Mouse (Mus musculus): ENCODE data around the gene Rdh9. TPM values are rescaled to one million over a fixed set of nuclear protein-coding genes. Genes with fewer than 3 reads are reported as not detected.

Gene Rdh9
- total RNA-seq, 4 experiments from 2014 or later, result 1.7 TPM; not detected in 3

DNA sequence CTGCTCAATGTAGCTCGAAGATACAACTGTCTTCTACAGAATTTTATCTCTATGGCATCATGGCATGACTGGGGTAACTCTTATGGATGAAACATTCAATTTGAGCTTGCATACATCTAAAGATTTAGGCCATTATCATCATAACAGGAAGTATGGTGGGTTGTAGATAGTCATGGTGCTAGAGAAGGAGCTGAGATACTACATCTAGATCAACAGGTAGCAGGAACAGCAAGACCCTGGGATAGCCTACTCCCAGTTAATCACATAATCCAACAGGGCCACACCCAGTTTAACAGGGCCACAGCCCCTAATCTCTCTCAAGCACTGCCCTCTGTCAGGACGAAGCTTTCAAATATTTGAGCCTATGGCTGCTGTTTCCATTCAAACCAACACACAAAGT is 64.6 kb downstream of the Rdh9 start:
- DNase-seq (ENCODE audit: low spot score in 2 of 2), result no peak

Other genes starting within 250 kb of the Rdh9 start
- 1 to 10 TPM; 6.6 to 9.7 (median 8.4) TPM for gene Nxph4, start 241.8 kb upstream of the Rdh9 start, total RNA-seq (2022)
- gene Lrp1, start 155.2 kb upstream of the Rdh9 start, total RNA-seq (2022), result 100 to 1,000 TPM; 295 to 337 (median 306) TPM
- gene Stat6, start 133.4 kb upstream of the Rdh9 start, total RNA-seq (2022), result 10 to 100 TPM; 13.5 to 17.1 (median 15.0) TPM
- gene Nemp1, start 109.5 kb upstream of the Rdh9 start, total RNA-seq (2022), result 1 to 10 TPM; 4.7 to 6.1 (median 5.1) TPM
- 10 to 100 TPM; 36.5 to 55.0 (median 45.5) TPM for gene Nab2, start 107.8 kb upstream of the Rdh9 start, total RNA-seq (2022)
- 1 to 10 TPM in 2 of 4 experiments, under 1 TPM in 2; 0.59 to 1.2 (median 0.94) TPM for gene Myo1a, start 71.2 kb upstream of the Rdh9 start, total RNA-seq (2022)
- 10 to 100 TPM; 13.0 to 20.5 (median 16.5) TPM for gene Tac2, start 51.9 kb upstream of the Rdh9 start, total RNA-seq (2022)
- gene Zbtb39, start 36.8 kb upstream of the Rdh9 start, total RNA-seq (2022), result 10 to 100 TPM in 2 of 4 experiments, 1 to 10 TPM in 2; 9.9 to 11.4 (median 10.1) TPM
- 1 to 10 TPM; 2.0 to 3.1 (median 2.6) TPM for gene Gpr182, start 24.7 kb upstream of the Rdh9 start, total RNA-seq (2022)
- gene Rdh1, start 16.7 kb upstream of the Rdh9 start, total RNA-seq (2022), result under 1 TPM; 0.13 to 0.30 (median 0.16) TPM
- 1 to 10 TPM in 1 of 4 experiments, under 1 TPM in 2, not detected in 1; 0.72 to 1.9 (median 0.96) TPM for gene Rdh16f1, start 16.6 kb upstream of the Rdh9 start, total RNA-seq (2022)
- under 1 TPM; 0.11 to 0.49 (median 0.34) TPM for gene Rdh16, start 24.8 kb downstream of the Rdh9 start, total RNA-seq (2022)
- not detected for gene Rdh19, start 73.5 kb downstream of the Rdh9 start, total RNA-seq (2022)
- gene Rdh16f2, start 90.1 kb downstream of the Rdh9 start, total RNA-seq (2022), result not detected
- not detected for gene Rdh7, start 112.4 kb downstream of the Rdh9 start, total RNA-seq (2022)
- not detected for gene Sdr9c7, start 122.1 kb downstream of the Rdh9 start, total RNA-seq (2022)
- not detected for gene Hsd17b6, start 231.2 kb downstream of the Rdh9 start, total RNA-seq (2022)
- gene Prim1, start 238.8 kb downstream of the Rdh9 start, total RNA-seq (2022), result 1 to 10 TPM; 6.5 to 9.3 (median 8.1) TPM

Measured in left cerebral cortex, adult 8-10 months (tissue).